Comparison of ENCODE assay signal across 8 mouse cellular contexts in genomic region chr13:55599566-55600540, GRCm38 (mm10). TPM values are rescaled to one million over a fixed set of nuclear protein-coding genes. Genes with fewer than 3 reads are reported as not detected.
DNase-seq lines count a peak whose midpoint lies in the region; ATAC-seq lines count a peak whose summit lies in the region.

Gene B4galt7, plus strand, starts transcription at chr13:55599896.

- H3K27me3 ChIP-seq in hindbrain, embryonic 13.5 days: no peaks in the 10 kb centered on the region

- peaks cover 52% of the 10 kb centered on the region for H3K36me3 ChIP-seq in hindbrain, embryonic 13.5 days

- no peaks in the 10 kb centered on the region for H3K9me3 ChIP-seq in hindbrain, embryonic 13.5 days

- H3K4me2 ChIP-seq in hindbrain, embryonic 13.5 days: peak within 1 kb of the TSS; percentile 78

- WGBS in hindbrain, embryonic 13.5 days: 10% methylated on average over 51 of the region's 51 CpGs

- H3K27ac ChIP-seq in hindbrain, embryonic 13.5 days: peak within 1 kb of the TSS; percentile 87

- peak; percentile 88 for DNase-seq in Muller cell, postnatal 12 days (ENCODE audit: inconsistent ontology term)
- DNase-seq in cerebellum, postnatal 10 days: peak; percentile 94 to 95
- peak; percentile 69 to 74 for DNase-seq in frontal cortex, postnatal 25 days (ENCODE audit: low spot score in 2 of 2)
- DNase-seq in layer of hippocampus, postnatal 25 days (ENCODE audit: extremely low spot score in 1 of 2, low spot score in 1 of 2): peak; percentile 78
- peak; percentile 85 for DNase-seq in lung, postnatal 25 days (ENCODE audit: low spot score)
- DNase-seq in retina, adult 2 months (ENCODE audit: low read depth, low spot score): peak; percentile 59
- peak; percentile 77 for DNase-seq in thymus, postnatal 36 days

- peak; percentile 83 for ATAC-seq in hindbrain, embryonic 13.5 days (ENCODE audit: low FRiP score)

- H3K9ac ChIP-seq in hindbrain, embryonic 13.5 days: peak within 1 kb of the TSS; percentile 93

- peak within 1 kb of the TSS; percentile 93 for H3K4me3 ChIP-seq in hindbrain, embryonic 13.5 days

- H3K4me1 ChIP-seq in hindbrain, embryonic 13.5 days (replicated peaks): peaks cover 29% of the 10 kb centered on the region

RNA-seq across cellular contexts. Expression of gene B4galt7, which starts in this region (rescaled TPM):
- 44.8 and 49.8 TPM in 2 replicates for polyA plus RNA-seq in hindbrain, embryonic 13.5 days (2015; fragmentation: Nextera tagmentation; extraction: Ambion mirVana)
- 10 to 100 TPM; 26.0 to 26.7 TPM for total RNA-seq in layer of hippocampus, postnatal 25 days (2021)

Comparison
In these comparisons a context has a peak if more than half of its experiments do, and no peak if none do; other contexts are left out.
1. Peak in every context shown above with its lines: DNase-seq, ATAC-seq, H3K4me3 ChIP-seq and H3K27ac ChIP-seq.